Mouse (Mus musculus) forebrain, embryonic 14.5 days (tissue): ENCODE measurements at regions not wholly inside any gene's neighbourhood (a gene's known extent, or its start where the extent isn't known, plus 50 kb on each side); places are given as distances from the start of the nearest gene placed in this dataset.
A peak's percentile ranks its signal among the peaks of the same experiment; 100 is the strongest.
"Not testable (repeated sequence)": the region's sequence is repeated elsewhere in the genome, so short reads cannot be mapped to it uniquely, and the experiment has no call there.

ENCODE experiments used
- ATAC-seq: fragments of 200-750 bp; cut with Nextera tagmentation; 2 replicates; pipeline ENCODE4 v1.8.0; 2017; ENCODE audit warnings: mild to moderate bottlenecking, moderate library complexity
- DNase-seq: peaks from one replicate; pipeline ENCODE4 v3.0.0-alpha.2; 2015; ENCODE audit warnings: low spot score
- H3K27ac ChIP-seq: fragments of 300-500 bp; sonication (generic); 2 replicates; pipeline ENCODE4 v1.5.1; 2014; ENCODE audit warnings: low read depth, mild to moderate bottlenecking, control low read depth, low read length, moderate library complexity
- H3K27me3 ChIP-seq: fragments of 300-500 bp; sonication (generic); replicated peaks from 2 replicates; pipeline ENCODE4 v1.6.1; 2014; ENCODE audit warnings: low read length, control low read depth, mixed read lengths; ENCODE audit not compliant: control insufficient read depth, insufficient read depth
- H3K36me3 ChIP-seq: fragments of 300-500 bp; sonication (generic); 2 replicates; pipeline ENCODE4 v1.6.1; 2014; ENCODE audit warnings: low read length, control low read depth; ENCODE audit not compliant: control insufficient read depth, insufficient read depth
- H3K4me1 ChIP-seq: fragments of 300-500 bp; sonication (generic); 2 replicates; pipeline ENCODE4 v1.6.1; 2014; ENCODE audit warnings: antibody characterized with exemption, low read length, control low read depth; ENCODE audit not compliant: control insufficient read depth, insufficient read depth
- H3K4me2 ChIP-seq: fragments of 300-500 bp; sonication (generic); 2 replicates; pipeline ENCODE4 v1.6.1; 2014; ENCODE audit warnings: mild to moderate bottlenecking, control low read depth, low read length
- H3K4me3 ChIP-seq: fragments of 300-500 bp; sonication (generic); 2 replicates; pipeline ENCODE4 v1.5.1; 2014; ENCODE audit warnings: low read depth, low read length, control low read depth
- H3K9ac ChIP-seq: fragments of 300-500 bp; sonication (generic); 2 replicates; pipeline ENCODE4 v1.6.1; 2014; ENCODE audit warnings: mild to moderate bottlenecking, low read length, control low read depth, moderate library complexity
- H3K9me3 ChIP-seq: fragments of 300-500 bp; sonication (generic); replicated peaks from 2 replicates; pipeline ENCODE4 v1.6.1; 2016; ENCODE audit warnings: low read length, control low read depth, mixed read lengths; ENCODE audit not compliant: control insufficient read depth
- WGBS: fragments of 180-500 bp; shearing (Covaris S2); extraction: QIAGEN DNeasy Blood & Tissue Kit; methylation state at CpG from one replicate; pipeline ENCODE4 v1.1.7; 2014; 5-methylcytosine and 5-hydroxymethylcytosine counted together

GRCm38 (mm10) chr16:86838457-86839337 lies 515.3 kb upstream of the N6amt1 start:
- peak; percentile 60; the same call in 1 of the 2 replicates for ATAC-seq
- peak; percentile 45 for DNase-seq
- Histone ChIP-seq H3K4me3 (no peak overlapping the region), H3K9me3 (no peaks in the 10 kb centered on the region), H3K4me1 (no peaks in the 10 kb centered on the region), H3K36me3 (no peaks in the 10 kb centered on the region), H3K27me3 (no peaks in the 10 kb centered on the region), H3K4me2 (no peak overlapping the region), H3K27ac (no peak overlapping the region), H3K9ac (no peak overlapping the region)
- WGBS = 40% methylated on average over 6 of the region's 6 CpGs

DNA sequence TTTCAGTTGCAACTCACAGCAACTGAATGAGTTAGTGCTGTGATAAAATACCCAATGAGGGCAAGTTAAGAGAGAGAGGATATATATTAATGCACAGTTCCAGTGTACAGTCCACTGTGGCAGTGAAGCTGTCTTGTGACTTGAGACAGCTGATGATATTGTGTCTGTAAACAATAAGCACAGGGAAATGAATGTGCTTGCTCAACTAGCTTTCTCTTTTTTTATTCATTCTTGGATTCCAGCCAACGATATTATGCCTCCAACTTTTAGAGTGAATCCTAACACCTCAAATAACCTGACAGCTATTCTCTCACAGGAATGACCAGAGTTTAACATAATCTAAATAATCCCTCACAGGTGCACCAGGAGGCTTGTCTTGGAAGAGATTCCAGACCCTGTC lies 526.3 kb upstream of the N6amt1 start:
- peak; percentile 33 for DNase-seq
- no peak overlapping the region for H3K4me3 ChIP-seq
- H3K36me3 ChIP-seq = no peaks in the 10 kb centered on the region
- H3K4me1 ChIP-seq = no peaks in the 10 kb centered on the region
- H3K4me2 ChIP-seq = no peak overlapping the region
- no peak for ATAC-seq
- H3K9me3 ChIP-seq = no peaks in the 10 kb centered on the region
- no peak overlapping the region for H3K27ac ChIP-seq
- H3K9ac ChIP-seq = no peak overlapping the region
- WGBS = 58% methylated on average over 1 of the region's 1 CpGs
- no peaks in the 10 kb centered on the region for H3K27me3 ChIP-seq

DNA sequence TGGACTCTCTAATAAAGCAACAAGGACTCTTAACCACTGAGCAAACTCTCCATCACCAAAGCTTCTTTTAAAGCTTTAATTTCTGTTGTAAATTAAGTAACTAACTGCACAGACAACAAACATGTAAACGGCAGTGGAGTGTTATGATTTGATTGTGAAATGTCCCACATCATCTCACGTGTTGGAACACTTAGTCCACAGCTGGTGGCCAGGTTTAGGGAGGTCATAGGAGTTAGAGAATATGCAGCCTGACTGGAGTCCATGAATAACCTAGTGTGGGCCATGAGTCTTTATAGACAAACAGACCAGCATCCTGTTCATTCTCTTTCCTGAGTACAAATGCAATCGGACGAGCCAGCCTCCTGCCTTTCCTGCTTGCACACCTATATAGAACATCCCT lies 527.3 kb upstream of the N6amt1 start:
- Histone ChIP-seq H3K9ac (no peak overlapping the region), H3K9me3 (no peaks in the 10 kb centered on the region), H3K27ac (no peak overlapping the region), H3K4me3 (no peak overlapping the region), H3K4me2 (no peak overlapping the region), H3K27me3 (no peaks in the 10 kb centered on the region), H3K36me3 (no peaks in the 10 kb centered on the region), H3K4me1 (no peaks in the 10 kb centered on the region)
- DNase-seq (no peak), ATAC-seq (no peak)
- WGBS = 94% methylated on average over 4 of the region's 4 CpGs

DNA sequence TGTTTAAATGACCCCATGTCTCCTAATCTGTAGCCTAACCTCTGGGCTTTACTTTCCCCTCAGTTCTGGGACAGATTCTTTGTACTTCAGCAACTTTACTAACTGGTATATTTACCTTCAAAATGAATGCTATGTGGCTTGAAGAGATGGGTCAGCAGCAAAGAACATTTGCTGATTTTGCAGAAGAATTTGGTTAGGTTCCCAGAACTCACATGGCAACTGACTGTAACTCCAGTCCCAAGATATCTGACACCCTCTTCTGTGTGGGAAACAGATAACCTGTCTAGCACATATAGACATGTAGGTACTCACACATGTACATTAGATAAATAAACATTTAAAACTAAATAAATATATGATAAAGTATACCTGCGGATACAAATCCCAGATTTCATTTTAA lies 530.5 kb upstream of the N6amt1 start:
- no peaks in the 10 kb centered on the region for H3K9me3 ChIP-seq
- 90% methylated on average over 1 of the region's 1 CpGs for WGBS

GRCm38 (mm10) chr16:86821586-86821985 lies 532.4 kb upstream of the N6amt1 start:
- no peaks in the 10 kb centered on the region for H3K36me3 ChIP-seq
- H3K27me3 ChIP-seq = no peaks in the 10 kb centered on the region
- no peak overlapping the region for H3K9ac ChIP-seq
- no peak overlapping the region for H3K4me2 ChIP-seq
- DNase-seq = no peak
- WGBS = 96% methylated on average over 2 of the region's 2 CpGs
- no peak overlapping the region for H3K27ac ChIP-seq
- H3K9me3 ChIP-seq = no peaks in the 10 kb centered on the region
- no peak overlapping the region for H3K4me3 ChIP-seq
- ATAC-seq = no peak
- H3K4me1 ChIP-seq = no peaks in the 10 kb centered on the region

More for the DNA sequence above, 530.5 kb upstream of the N6amt1 start:
- no peaks in the 10 kb centered on the region for H3K4me1 ChIP-seq
- DNase-seq = no peak
- no peak overlapping the region for H3K4me3 ChIP-seq
- no peak overlapping the region for H3K4me2 ChIP-seq
- H3K27me3 ChIP-seq = no peaks in the 10 kb centered on the region
- no peak overlapping the region for H3K27ac ChIP-seq
- no peak for ATAC-seq
- H3K9ac ChIP-seq = no peak overlapping the region
- no peaks in the 10 kb centered on the region for H3K36me3 ChIP-seq

DNA sequence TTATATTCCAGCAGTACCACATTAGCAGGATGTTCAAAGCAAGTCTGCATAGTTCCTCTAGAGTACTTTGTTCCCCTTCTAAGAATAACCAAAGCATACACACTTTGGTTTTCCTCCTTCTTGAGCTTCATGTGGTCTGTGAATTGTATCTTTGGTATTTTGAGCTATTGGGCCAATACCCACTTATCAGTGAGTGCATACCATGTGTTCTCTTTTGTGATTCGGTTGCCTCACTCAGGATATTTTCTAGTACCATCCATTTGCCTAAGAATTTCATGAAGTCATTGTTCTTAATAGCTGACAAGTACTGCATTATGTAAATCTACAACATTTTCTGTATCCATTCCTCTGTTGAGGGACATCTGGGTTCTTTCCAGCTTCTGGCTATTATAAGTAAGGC lies 535.3 kb upstream of the N6amt1 start:
- H3K4me1 ChIP-seq, H3K9ac ChIP-seq, DNase-seq, ATAC-seq, H3K9me3 ChIP-seq, H3K36me3 ChIP-seq, H3K27ac ChIP-seq, H3K27me3 ChIP-seq, H3K4me2 ChIP-seq, H3K4me3 ChIP-seq: not testable (repeated sequence)
- 67% methylated on average over 1 of the region's 1 CpGs for WGBS

DNA sequence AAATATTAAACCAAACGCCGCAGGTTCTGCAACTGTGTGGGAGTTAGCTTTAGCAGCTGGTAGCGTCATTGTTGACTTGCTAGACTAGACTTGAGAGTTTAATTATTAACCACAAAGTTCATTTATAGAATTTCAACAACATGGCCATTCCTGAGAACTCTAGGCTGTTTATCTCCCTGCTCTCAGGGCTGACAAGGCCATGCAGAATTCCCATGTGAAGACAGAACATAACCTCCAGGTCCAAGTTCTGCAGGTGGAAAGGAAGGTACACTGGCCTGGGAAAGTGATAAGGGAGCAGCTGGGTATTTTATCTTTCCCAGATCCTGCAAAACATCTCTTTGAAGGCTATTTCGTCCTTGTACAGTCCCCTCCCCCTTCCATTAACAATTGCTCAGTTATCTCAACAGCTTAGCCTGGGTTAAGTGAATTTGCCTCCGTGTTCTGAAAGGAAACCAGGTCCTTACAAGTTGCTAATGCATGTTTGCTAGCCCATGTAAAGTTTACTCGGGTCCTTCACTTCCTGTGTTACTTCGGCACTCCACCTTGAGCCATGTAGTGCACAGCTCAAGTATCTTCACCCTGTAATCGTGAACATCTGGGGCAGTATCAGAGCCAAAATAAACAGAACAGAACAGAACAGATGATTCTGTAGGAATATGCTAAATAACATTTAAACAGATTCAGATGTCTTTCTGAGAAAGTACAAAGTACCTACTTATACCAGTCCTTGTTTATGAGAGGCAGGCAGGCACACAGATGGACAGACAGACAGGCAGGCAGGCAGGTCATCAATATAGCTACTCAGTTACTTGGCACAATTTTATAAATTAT lies 537.0 kb upstream of the N6amt1 start:
- Histone ChIP-seq H3K36me3 (no peaks in the 10 kb centered on the region), H3K27ac (no peak overlapping the region), H3K9ac (no peak overlapping the region), H3K9me3 (no peaks in the 10 kb centered on the region), H3K4me1 (no peaks in the 10 kb centered on the region), H3K4me3 (no peak overlapping the region), H3K27me3 (no peaks in the 10 kb centered on the region), H3K4me2 (no peak overlapping the region)
- 72% methylated on average over 8 of the region's 8 CpGs for WGBS
- ATAC-seq (peak; percentile 75), DNase-seq (peak; percentile 47)

DNA sequence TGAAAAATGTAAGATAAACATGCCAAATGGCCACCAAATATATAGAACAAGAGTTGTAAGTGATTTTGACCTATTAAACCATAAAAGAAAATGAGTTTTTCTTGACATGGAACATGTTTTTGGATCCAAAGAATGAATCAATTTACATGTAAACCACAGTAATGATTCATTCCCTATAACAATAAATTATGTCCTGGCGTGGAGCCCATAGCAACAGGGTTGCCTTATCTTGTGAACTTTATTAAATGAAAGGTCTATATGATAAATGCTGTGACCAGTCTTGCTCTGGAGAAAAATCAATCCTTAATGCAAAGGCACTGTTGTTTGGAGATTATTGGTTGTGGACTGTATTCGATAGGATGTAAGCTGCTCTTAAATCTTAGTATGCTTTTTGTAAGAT lies 538.0 kb upstream of the N6amt1 start:
- Histone ChIP-seq H3K4me1 (no peaks in the 10 kb centered on the region), H3K4me2 (no peak overlapping the region), H3K9me3 (no peaks in the 10 kb centered on the region), H3K27ac (no peak overlapping the region), H3K36me3 (no peaks in the 10 kb centered on the region), H3K27me3 (no peaks in the 10 kb centered on the region), H3K9ac (no peak overlapping the region), H3K4me3 (no peak overlapping the region)
- DNase-seq (no peak), ATAC-seq (no peak)
- 86% methylated on average over 2 of the region's 2 CpGs for WGBS

- no peak for DNase-seq
- WGBS = 86% methylated on average over 5 of the region's 5 CpGs
Measured at GRCm38 (mm10) chr16:86812692-86813091, 541.3 kb upstream of the N6amt1 start.

More at GRCm38 (mm10) chr16:86812692-86813091, 541.3 kb upstream of the N6amt1 start:
- no peak overlapping the region for H3K4me2 ChIP-seq
- no peak for ATAC-seq
- no peak overlapping the region for H3K4me3 ChIP-seq
- no peaks in the 10 kb centered on the region for H3K9me3 ChIP-seq
- H3K27me3 ChIP-seq = no peaks in the 10 kb centered on the region
- no peaks in the 10 kb centered on the region for H3K4me1 ChIP-seq
- H3K9ac ChIP-seq = no peak overlapping the region
- no peak overlapping the region for H3K27ac ChIP-seq
- no peaks in the 10 kb centered on the region for H3K36me3 ChIP-seq
